Mouse (Mus musculus): Measurements from ENCODE around the gene Isoc2b.
A peak's percentile ranks its signal among the peaks of the same experiment; 100 is the strongest.
"Not testable (repeated sequence)": the region's sequence is repeated elsewhere in the genome, so short reads cannot be mapped to it uniquely, and the experiment has no call there.

The Isoc2b gene

DNA sequence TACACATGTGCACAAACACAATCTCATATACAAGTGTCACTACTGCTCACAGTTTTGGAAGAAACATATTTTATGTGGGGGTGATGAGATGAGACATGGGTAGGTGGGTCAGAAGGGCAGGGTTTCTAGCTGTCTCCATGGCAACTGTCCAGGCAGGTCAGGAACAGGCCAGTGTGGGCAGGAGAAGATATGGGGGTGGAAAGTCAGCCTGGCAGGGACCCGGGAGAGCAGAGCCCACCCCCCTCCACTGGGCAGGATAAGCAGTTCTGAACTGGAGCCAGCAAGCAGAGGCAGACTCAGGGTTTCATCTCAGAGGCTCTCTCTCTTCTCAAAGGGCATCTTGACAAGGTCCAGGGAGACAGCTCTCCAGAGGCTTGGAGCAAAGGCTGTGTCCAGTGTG, 32.4 kb downstream of the Isoc2b start:
- DNase-seq (ENCODE audit: inconsistent age in 2 of 2, low spot score in 1 of 2): no peak

DNA sequence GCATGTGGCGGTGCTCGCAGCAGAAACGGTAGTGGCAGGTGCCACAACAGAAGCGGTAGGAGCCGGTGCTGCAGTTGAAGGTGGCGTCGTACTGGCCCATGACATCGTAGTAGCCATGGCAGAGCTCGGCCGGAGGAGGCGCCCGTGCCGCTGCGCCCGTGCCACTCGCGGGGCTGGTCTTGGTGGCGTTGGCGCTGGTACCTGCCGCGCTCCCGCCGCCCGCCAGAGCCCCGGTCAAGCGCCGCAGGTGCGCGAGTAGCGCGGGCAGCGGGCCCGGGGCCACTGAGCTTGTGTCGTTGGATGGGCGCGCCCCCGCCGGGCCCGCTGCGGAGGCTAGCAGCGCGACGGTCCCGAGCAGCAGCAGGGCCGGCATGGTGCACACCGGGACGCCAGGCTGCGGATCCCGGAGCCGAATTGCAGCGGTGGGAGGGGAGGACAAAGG, 33.7 kb downstream of the Isoc2b start:
- DNase-seq (ENCODE audit: inconsistent age in 2 of 2, low spot score in 1 of 2): peak; percentile 75 to 88

GRCm38 (mm10) chr7:4835631-4836327, 34.3 kb downstream of the Isoc2b start:
- DNase-seq (ENCODE audit: inconsistent age in 2 of 2, low spot score in 1 of 2): no peak

DNA sequence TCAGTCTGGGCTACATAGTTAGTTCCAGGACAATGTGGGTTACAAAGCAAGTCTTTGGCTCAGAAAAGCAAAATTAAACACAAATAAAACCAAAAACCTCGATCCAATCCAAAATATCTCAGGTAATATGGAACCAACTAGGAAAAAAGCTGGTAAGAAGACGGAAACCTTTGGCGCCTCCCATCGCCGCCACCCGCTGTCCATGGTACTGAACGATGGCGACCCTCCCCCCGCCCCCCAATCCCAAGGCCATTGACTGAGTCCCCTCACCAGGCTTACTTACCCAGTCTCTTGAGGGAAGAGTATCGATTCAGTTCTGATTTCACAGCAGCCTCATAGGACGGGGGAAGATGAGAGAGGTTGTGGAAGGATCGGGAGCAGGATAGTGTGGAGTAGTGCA, 39.6 kb downstream of the Isoc2b start:
- no peak for DNase-seq (ENCODE audit: inconsistent age in 2 of 2, low spot score in 1 of 2)

DNA sequence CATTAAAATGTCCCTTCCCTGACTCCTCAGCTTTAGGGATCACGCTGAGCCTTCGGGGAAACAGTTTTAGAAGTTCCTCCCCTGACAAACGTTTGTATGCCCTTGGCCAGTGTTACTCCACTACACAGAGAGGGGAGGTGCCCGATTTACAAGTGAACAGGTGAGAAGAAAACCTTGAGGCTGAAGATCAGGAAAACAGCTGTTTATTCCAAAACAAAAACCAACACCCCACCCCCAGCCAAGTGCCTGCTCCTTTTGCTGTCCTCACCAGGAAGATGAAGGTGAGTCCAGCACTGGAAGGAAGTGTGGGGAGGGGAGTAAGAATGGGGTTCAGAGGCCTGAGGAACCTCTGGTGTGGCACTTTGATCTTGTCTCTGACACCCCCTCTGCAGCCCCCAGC, 44.7 kb downstream of the Isoc2b start:
- no peak for DNase-seq (ENCODE audit: inconsistent age in 2 of 2, low spot score in 1 of 2)

DNA sequence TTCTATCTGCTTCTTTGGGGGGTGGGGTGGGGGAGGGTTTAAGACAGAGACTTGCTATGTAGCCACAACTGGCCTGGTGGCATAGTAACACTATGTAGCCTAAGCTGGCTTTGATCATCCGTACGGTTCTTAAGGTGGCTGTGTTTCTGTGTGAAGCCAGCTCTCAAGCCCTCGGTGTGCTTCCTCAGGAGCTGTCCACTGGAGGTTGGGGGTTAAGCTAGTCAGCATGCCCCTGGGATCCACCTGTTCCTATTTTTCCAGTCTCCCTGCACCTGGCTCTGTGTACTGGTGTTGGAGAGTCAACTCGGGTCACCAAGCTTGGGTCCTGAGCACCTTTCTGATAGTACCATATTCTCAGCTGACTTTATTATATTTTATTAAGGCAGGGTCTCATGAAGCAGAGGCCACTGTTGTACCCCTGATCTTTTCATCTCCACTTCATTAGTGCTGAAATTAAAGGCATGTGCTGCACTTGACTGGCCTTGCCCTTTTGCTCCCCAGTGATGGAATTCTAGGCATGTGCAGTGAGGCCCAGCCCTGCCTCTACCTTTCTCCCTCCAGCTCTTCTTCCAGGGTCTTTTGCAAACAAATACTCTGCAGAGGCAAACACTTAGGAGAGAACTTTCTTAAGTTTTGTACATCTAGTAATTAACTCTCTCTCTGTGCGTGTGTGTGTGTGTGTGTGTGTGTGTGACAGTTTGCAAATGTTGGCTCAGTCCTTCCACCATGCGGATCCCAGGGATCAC, 47.7 kb downstream of the Isoc2b start:
- no peak for DNase-seq (ENCODE audit: inconsistent age in 2 of 2, low spot score in 1 of 2)

DNA sequence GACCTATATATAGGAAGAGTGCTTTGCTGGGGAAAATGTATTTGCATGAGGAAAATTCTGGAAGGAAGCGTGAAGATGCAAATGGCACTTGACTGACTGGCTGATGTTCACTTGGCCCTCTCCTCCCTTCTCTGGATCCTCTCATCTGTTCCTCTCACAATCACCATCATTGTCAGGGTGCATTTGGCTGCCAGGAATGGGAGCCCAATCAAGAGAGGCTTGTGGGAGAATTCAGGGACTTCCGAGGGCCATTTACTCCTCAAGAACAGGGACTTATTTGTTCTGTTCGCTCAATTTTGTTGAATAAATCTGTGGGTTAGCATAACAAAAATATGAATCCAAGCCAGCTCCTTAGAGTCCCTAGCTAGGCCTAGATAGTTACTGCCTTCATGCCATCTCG, 48.4 kb downstream of the Isoc2b start:
- no peak for DNase-seq (ENCODE audit: inconsistent age in 2 of 2, low spot score in 1 of 2)

DNA sequence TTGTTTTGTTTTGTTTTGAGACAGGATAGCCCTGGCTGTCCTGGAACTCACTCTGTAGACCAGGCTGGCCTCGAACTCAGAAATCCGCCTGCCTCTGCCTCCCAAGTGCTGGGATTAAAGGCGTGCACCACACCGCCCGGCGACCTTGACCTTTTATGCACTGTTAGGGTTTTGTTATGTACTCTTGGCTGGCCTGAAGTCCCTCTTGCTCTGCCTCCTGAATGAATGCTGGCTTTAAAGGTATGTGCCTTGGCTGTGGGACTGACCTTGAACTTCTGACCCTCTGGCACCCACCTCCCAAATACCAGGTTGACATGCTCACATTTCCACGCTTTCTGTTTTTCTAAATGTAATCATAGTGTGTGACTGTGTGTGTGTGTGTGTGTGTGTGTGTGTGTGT, 49.1 kb downstream of the Isoc2b start:
- DNase-seq (ENCODE audit: inconsistent age in 2 of 2, low spot score in 1 of 2): not testable (repeated sequence)

GRCm38 (mm10) chr7:4816559-4816958, 53.5 kb downstream of the Isoc2b start:
- DNase-seq (ENCODE audit: inconsistent age in 2 of 2, low spot score in 1 of 2): no peak

GRCm38 (mm10) chr7:4813105-4813791, 56.8 kb downstream of the Isoc2b start:
- peak in 1 of 2 experiments; percentile 21 for DNase-seq (ENCODE audit: inconsistent age in 2 of 2, low spot score in 1 of 2)

- DNase-seq (ENCODE audit: inconsistent age in 2 of 2, low spot score in 1 of 2): peak; percentile 99
Observed at GRCm38 (mm10) chr7:4812303-4813104, 57.6 kb downstream of the Isoc2b start, which contains the start of gene Ube2s. Ube2s (minus strand) TSS chr7:4812590.

- no peak for DNase-seq (ENCODE audit: inconsistent age in 2 of 2, low spot score in 1 of 2)
Observed at GRCm38 (mm10) chr7:4811842-4812302, 58.2 kb downstream of the Isoc2b start.

DNA sequence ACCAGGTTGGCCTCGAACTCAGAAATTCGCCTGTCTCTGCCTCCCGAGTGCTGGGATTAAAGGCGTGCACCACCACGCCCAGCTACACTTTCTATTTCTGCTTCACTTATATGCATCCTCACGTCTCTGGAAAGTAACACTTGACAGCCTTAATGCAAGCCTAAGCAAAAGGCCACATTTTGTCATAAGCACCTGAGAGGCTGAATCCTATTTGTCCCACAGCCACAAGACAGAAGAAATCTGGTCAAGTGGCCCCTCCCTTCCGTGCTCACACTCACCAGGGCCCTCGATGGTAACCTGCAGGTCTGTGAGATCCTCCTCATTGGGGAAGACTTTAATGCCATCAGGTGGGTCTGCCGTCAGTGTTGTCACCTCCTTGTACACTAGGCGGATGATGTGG, 58.9 kb downstream of the Isoc2b start:
- DNase-seq (ENCODE audit: inconsistent age in 2 of 2, low spot score in 1 of 2): peak; percentile 22 to 51

DNA sequence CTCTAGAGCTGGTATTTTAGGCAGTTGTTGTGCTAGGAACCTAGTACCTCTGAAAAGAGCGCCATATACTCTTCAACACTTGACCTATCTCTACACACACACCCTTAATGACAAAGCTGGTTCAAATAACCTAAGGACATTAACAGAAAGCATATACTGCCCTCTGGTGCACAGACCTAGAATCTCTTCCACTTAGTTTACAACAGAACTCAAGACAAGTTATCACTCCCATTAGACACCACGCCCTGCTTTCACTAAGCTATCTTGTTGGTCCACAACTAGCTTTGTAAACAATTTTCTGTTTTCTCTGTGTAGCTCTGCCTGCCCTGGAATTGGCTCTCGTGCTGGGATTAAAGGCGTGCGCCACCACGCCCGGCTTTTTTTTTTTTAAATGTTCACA, 63.3 kb downstream of the Isoc2b start:
- peak in 1 of 2 experiments; percentile 70 for DNase-seq (ENCODE audit: inconsistent age in 2 of 2, low spot score in 1 of 2)

- DNase-seq (ENCODE audit: inconsistent age in 2 of 2, low spot score in 1 of 2): no peak
Observed at GRCm38 (mm10) chr7:4802247-4802646, 67.8 kb downstream of the Isoc2b start.

DNA sequence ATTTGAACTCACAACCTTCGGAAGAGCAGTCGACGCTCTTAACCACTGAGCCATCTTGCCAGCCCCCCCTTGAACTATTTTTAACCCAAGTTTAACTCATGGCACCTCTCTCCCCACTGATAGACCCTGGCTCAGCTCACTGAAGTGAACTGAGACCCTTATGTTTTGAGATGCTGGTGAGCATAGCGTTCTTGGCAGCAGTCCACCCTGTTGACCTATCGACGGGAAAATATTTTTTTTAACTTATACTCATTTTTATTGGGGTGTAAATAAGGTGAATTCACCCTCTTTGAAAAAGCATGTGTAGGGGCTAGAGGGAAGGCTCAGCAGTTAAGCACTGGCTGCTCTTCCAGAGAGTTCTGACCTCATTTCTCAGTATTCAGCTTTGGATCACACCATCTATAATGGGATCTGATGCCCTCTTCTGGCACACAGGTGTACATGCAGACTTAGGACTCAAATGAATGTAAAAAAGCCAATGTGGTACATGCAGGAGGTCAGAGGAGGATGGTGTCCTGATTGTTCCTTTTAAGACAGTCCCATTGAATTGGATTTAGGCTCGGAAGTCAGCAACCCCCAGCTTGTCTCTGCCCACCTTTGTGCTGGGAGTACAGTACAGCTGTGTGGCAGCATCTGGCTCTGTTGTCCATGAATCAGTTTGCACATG, 74.2 kb downstream of the Isoc2b start:
- peak in 1 of 2 experiments; percentile 75 for DNase-seq (ENCODE audit: inconsistent age in 2 of 2, low spot score in 1 of 2)

Data from adrenal gland, adult (tissue).